Mouse (Mus musculus): Measurements from ENCODE around the gene Ifnb1.

GRCm38 (mm10) chr4:88488107-88488506 is 34.5 kb downstream of the Ifnb1 start:
- no peak for TF ChIP-seq CTCF (IDR thresholded peaks at IDR 0.05; ENCODE audit: insufficient read depth, low read depth, low read length)
- TF ChIP-seq POLR2A (IDR thresholded peaks at IDR 0.05; ENCODE audit: insufficient read depth, low read depth, low read length): no peak
